Mouse (Mus musculus): ENCODE measurements around the gene Pigf. TPM values are rescaled to one million over a fixed set of nuclear protein-coding genes. Genes with fewer than 3 reads are reported as not detected.
A peak's percentile ranks its signal among the peaks of the same experiment; 100 is the strongest.

Gene Pigf
- polyA plus RNA-seq, 1 experiment from 2014 or later, result 31.1 TPM

- Histone ChIP-seq H3K36me3 (ENCODE audit: insufficient read depth) (no peaks in the 10 kb centered on the region), H3K4me2 (no peak overlapping the region), H3K4me1 (ENCODE audit: insufficient read depth) (no peaks in the 10 kb centered on the region), H3K9me3 (ENCODE audit: low read depth, low read length) (no peaks in the 10 kb centered on the region), H3K27me3 (ENCODE audit: insufficient read depth, low read length) (no peaks in the 10 kb centered on the region), H3K9ac (no peak overlapping the region), H3K27ac (ENCODE audit: low read depth) (no peak overlapping the region), H3K4me3 (ENCODE audit: low read depth, low read length) (no peak overlapping the region)
- 71% methylated on average over 9 of the region's 9 CpGs for WGBS
- ATAC-seq (ENCODE audit: insufficient read depth), result no peak
- TF ChIP-seq CTCF (IDR thresholded peaks at IDR 0.05; ENCODE audit: low read depth), result no peak
- no peak for DNase-seq
These were observed 37.4 kb upstream of the Pigf start for GRCm38 (mm10) chr17:87062639-87063038.

- 53% methylated on average over 8 of the region's 8 CpGs for WGBS
- Histone ChIP-seq H3K27me3 (ENCODE audit: insufficient read depth, low read length) (no peaks in the 10 kb centered on the region), H3K4me2 (no peak overlapping the region), H3K4me1 (ENCODE audit: insufficient read depth) (0 out of 2 replicates have a peak, but pooled peaks cover 5% of the 10 kb centered on the region), H3K4me3 (ENCODE audit: low read depth, low read length) (no peak overlapping the region), H3K9me3 (ENCODE audit: low read depth, low read length) (no peaks in the 10 kb centered on the region), H3K9ac (no peak overlapping the region), H3K36me3 (ENCODE audit: insufficient read depth) (no peaks in the 10 kb centered on the region), H3K27ac (ENCODE audit: low read depth) (no peak overlapping the region)
- TF ChIP-seq CTCF (IDR thresholded peaks at IDR 0.05; ENCODE audit: low read depth), result no peak
- ATAC-seq (ENCODE audit: insufficient read depth) (no peak), DNase-seq (no peak)
These were observed 32.5 kb upstream of the Pigf start for GRCm38 (mm10) chr17:87057486-87058266.

- H3K27me3 ChIP-seq (ENCODE audit: insufficient read depth, low read length), result no peaks in the 10 kb centered on the region
- no peaks in the 10 kb centered on the region for H3K9me3 ChIP-seq (ENCODE audit: low read depth, low read length)
- 87% methylated on average over 7 of the region's 7 CpGs for WGBS
- H3K4me3 ChIP-seq (ENCODE audit: low read depth, low read length), result no peak overlapping the region
- no peaks in the 10 kb centered on the region for H3K36me3 ChIP-seq (ENCODE audit: insufficient read depth)
- DNase-seq (no peak), ATAC-seq (ENCODE audit: insufficient read depth) (no peak)
- no peak overlapping the region for H3K9ac ChIP-seq
- no peak overlapping the region for H3K27ac ChIP-seq (ENCODE audit: low read depth)
- no peak for TF ChIP-seq CTCF (IDR thresholded peaks at IDR 0.05; ENCODE audit: low read depth)
- H3K4me2 ChIP-seq, result no peak overlapping the region
- 0 out of 2 replicates have a peak, but pooled peaks cover 5% of the 10 kb centered on the region for H3K4me1 ChIP-seq (ENCODE audit: insufficient read depth)
These were observed 31.6 kb upstream of the Pigf start for GRCm38 (mm10) chr17:87056761-87057160.

GRCm38 (mm10) chr17:87055663-87056062, 30.5 kb upstream of the Pigf start:
- H3K27me3 ChIP-seq (ENCODE audit: insufficient read depth, low read length), result no peaks in the 10 kb centered on the region
- no peak for TF ChIP-seq CTCF (IDR thresholded peaks at IDR 0.05; ENCODE audit: low read depth)
- WGBS, result 77% methylated on average over 1 of the region's 1 CpGs
- H3K4me1 ChIP-seq (ENCODE audit: insufficient read depth), result 0 out of 2 replicates have a peak, but pooled peaks cover 5% of the 10 kb centered on the region
- no peak overlapping the region for H3K9ac ChIP-seq
- no peak overlapping the region for H3K4me2 ChIP-seq
- DNase-seq (no peak), ATAC-seq (ENCODE audit: insufficient read depth) (no peak)
- H3K9me3 ChIP-seq (ENCODE audit: low read depth, low read length), result no peaks in the 10 kb centered on the region
- no peaks in the 10 kb centered on the region for H3K36me3 ChIP-seq (ENCODE audit: insufficient read depth)
- no peak overlapping the region for H3K4me3 ChIP-seq (ENCODE audit: low read depth, low read length)
- no peak overlapping the region for H3K27ac ChIP-seq (ENCODE audit: low read depth)

- Histone ChIP-seq H3K4me1 (ENCODE audit: insufficient read depth) (0 out of 2 replicates have a peak, but pooled peaks cover 5% of the 10 kb centered on the region), H3K36me3 (ENCODE audit: insufficient read depth) (no peaks in the 10 kb centered on the region), H3K27ac (ENCODE audit: low read depth) (no peak overlapping the region), H3K9ac (no peak overlapping the region), H3K27me3 (ENCODE audit: insufficient read depth, low read length) (no peaks in the 10 kb centered on the region), H3K4me3 (ENCODE audit: low read depth, low read length) (no peak overlapping the region), H3K4me2 (no peak overlapping the region), H3K9me3 (ENCODE audit: low read depth, low read length) (no peaks in the 10 kb centered on the region)
- DNase-seq (peak; percentile 23), ATAC-seq (ENCODE audit: insufficient read depth) (0 out of 2 replicates have a peak, but pooled peaks have one; percentile 40)
- no peak for TF ChIP-seq CTCF (IDR thresholded peaks at IDR 0.05; ENCODE audit: low read depth)
- 22% methylated on average over 5 of the region's 5 CpGs for WGBS
These were observed 29.8 kb upstream of the Pigf start for GRCm38 (mm10) chr17:87055051-87055459.

- WGBS, result 71% methylated on average over 5 of the region's 5 CpGs
- 0 out of 2 replicates have a peak, but pooled peaks cover 5% of the 10 kb centered on the region for H3K4me1 ChIP-seq (ENCODE audit: insufficient read depth)
These were observed 28.7 kb upstream of the Pigf start for GRCm38 (mm10) chr17:87053921-87054320.

GRCm38 (mm10) chr17:87052432-87052831, 27.2 kb upstream of the Pigf start:
- H3K4me3 ChIP-seq (ENCODE audit: low read depth, low read length), result no peak overlapping the region
- H3K4me1 ChIP-seq (ENCODE audit: insufficient read depth), result 0 out of 2 replicates have a peak, but pooled peaks cover 5% of the 10 kb centered on the region
- TF ChIP-seq CTCF (IDR thresholded peaks at IDR 0.05; ENCODE audit: low read depth), result no peak
- H3K9ac ChIP-seq, result no peak overlapping the region
- ATAC-seq (ENCODE audit: insufficient read depth), result no peak
- no peak overlapping the region for H3K4me2 ChIP-seq
- H3K9me3 ChIP-seq (ENCODE audit: low read depth, low read length), result no peaks in the 10 kb centered on the region
- H3K27me3 ChIP-seq (ENCODE audit: insufficient read depth, low read length), result no peaks in the 10 kb centered on the region
- H3K36me3 ChIP-seq (ENCODE audit: insufficient read depth), result no peaks in the 10 kb centered on the region
- WGBS, result 74% methylated on average over 1 of the region's 1 CpGs
- no peak for DNase-seq
- no peak overlapping the region for H3K27ac ChIP-seq (ENCODE audit: low read depth)

More at GRCm38 (mm10) chr17:87053921-87054320, 28.7 kb upstream of the Pigf start:
- Histone ChIP-seq H3K9me3 (ENCODE audit: low read depth, low read length) (no peaks in the 10 kb centered on the region), H3K4me3 (ENCODE audit: low read depth, low read length) (no peak overlapping the region), H3K36me3 (ENCODE audit: insufficient read depth) (no peaks in the 10 kb centered on the region), H3K27ac (ENCODE audit: low read depth) (no peak overlapping the region), H3K9ac (no peak overlapping the region), H3K4me2 (no peak overlapping the region), H3K27me3 (ENCODE audit: insufficient read depth, low read length) (no peaks in the 10 kb centered on the region)
- no peak for ATAC-seq (ENCODE audit: insufficient read depth)
- no peak for TF ChIP-seq CTCF (IDR thresholded peaks at IDR 0.05; ENCODE audit: low read depth)
- no peak for DNase-seq
